Mouse (Mus musculus): ENCODE measurements at regions not wholly inside any gene's neighbourhood (a gene's known extent, or its start where the extent isn't known, plus 50 kb on each side); places are given as distances from the start of the nearest gene placed in this dataset.
A peak's percentile ranks its signal among the peaks of the same experiment; 100 is the strongest.

GRCm38 (mm10) chrX:99548284-99549019 lies 77.4 kb upstream of the Pja1 start:
- no peak for DNase-seq (ENCODE audit: low read depth, low spot score)

- DNase-seq (ENCODE audit: low read depth, low spot score), result no peak
Observed at GRCm38 (mm10) chrX:99544410-99544809, 73.3 kb upstream of the Pja1 start.

- no peak for DNase-seq (ENCODE audit: low read depth, low spot score)
Observed at GRCm38 (mm10) chrX:99541916-99542315, 70.8 kb upstream of the Pja1 start.

GRCm38 (mm10) chrX:99540087-99540576 lies 69.1 kb upstream of the Pja1 start:
- DNase-seq (ENCODE audit: low read depth, low spot score), result no peak

GRCm38 (mm10) chrX:99539684-99540083 lies 68.6 kb upstream of the Pja1 start:
- no peak for DNase-seq (ENCODE audit: low read depth, low spot score)

GRCm38 (mm10) chrX:99537814-99538213 lies 66.7 kb upstream of the Pja1 start:
- no peak for DNase-seq (ENCODE audit: low read depth, low spot score)

GRCm38 (mm10) chrX:99534922-99535321 lies 63.8 kb upstream of the Pja1 start:
- DNase-seq (ENCODE audit: low read depth, low spot score), result no peak

GRCm38 (mm10) chrX:99531154-99531553 lies 60.1 kb upstream of the Pja1 start:
- no peak for DNase-seq (ENCODE audit: low read depth, low spot score)

- no peak for DNase-seq (ENCODE audit: low read depth, low spot score)
Observed at GRCm38 (mm10) chrX:99530511-99530910, 59.4 kb upstream of the Pja1 start.

GRCm38 (mm10) chrX:99523306-99523705 lies 52.2 kb upstream of the Pja1 start:
- no peak for DNase-seq (ENCODE audit: low read depth, low spot score)

- DNase-seq (ENCODE audit: low read depth, low spot score), result peak; percentile 80
Observed at GRCm38 (mm10) chrX:99522830-99523229, 51.8 kb upstream of the Pja1 start.

GRCm38 (mm10) chrX:99522289-99522688 lies 51.2 kb upstream of the Pja1 start:
- DNase-seq (ENCODE audit: low read depth, low spot score), result peak; percentile 92

GRCm38 (mm10) chrX:99521866-99522265 lies 50.8 kb upstream of the Pja1 start:
- peak; percentile 78 for DNase-seq (ENCODE audit: low read depth, low spot score)

Data from ZHBTc4 (cell line).